Mouse (Mus musculus): ENCODE measurements around the gene Zfp672. TPM values are rescaled to one million over a fixed set of nuclear protein-coding genes. Genes with fewer than 3 reads are reported as not detected.

Gene Zfp672
- polyA plus RNA-seq, 1 experiment from 2014 or later, result 31.6 TPM

DNA sequence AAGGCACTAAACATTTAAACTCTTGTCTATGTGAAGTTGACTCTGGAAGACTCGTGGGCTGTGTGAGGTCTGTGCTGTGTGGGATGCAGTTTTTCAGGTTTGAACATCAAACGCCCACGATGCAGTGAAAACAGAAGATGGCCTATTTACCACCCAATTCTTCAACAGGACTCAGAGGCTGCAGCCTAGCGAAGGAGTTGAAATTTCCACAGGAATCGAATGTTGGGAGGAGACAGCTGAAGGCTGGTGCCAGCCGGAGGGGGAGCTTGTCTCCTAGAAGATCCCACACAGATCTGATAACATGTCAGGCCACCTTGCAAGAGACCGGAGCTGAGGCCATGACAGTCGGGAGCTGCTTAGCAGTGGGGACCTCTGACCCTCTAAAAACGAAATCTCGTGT is 24.3 kb upstream of the Zfp672 start:
- H3K27ac ChIP-seq, result no peak overlapping the region
- H3K27me3 ChIP-seq, result no peaks in the 10 kb centered on the region
- WGBS, result 55% methylated on average over 10 of the region's 10 CpGs
- H3K9me3 ChIP-seq (replicated peaks), result no peaks in the 10 kb centered on the region
- ATAC-seq (replicated peaks; ENCODE audit: insufficient number of reproducible peaks, insufficient read depth, low FRiP score, low read depth), result no peak
- H3K4me1 ChIP-seq (replicated peaks), result no peaks in the 10 kb centered on the region
- no peaks in the 10 kb centered on the region for H3K36me3 ChIP-seq
- H3K4me2 ChIP-seq, result no peak overlapping the region
- no peak overlapping the region for H3K4me3 ChIP-seq
- no peak overlapping the region for H3K9ac ChIP-seq

DNA sequence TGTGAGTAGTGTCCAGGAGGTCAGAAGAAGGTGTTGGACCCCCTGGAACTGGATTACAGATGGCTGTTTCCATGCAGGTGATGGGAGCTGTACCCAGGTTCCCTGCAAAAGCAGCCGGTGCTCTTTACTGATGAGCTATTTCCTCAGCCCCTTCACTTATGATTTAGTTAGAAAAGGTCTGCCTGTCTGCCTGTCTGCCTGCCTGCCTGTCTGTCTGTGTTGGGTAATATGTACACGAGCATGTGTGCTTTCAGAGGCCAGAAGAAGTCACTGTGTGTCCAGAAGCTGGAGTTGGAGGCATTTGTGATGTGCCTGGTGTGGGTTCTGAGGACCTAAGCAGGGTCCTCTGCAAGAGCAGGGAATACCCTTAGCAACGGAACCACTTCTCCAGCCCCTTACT is 23.6 kb upstream of the Zfp672 start:
- Histone ChIP-seq H3K36me3 (no peaks in the 10 kb centered on the region), H3K4me1 (replicated peaks) (no peaks in the 10 kb centered on the region), H3K4me2 (no peak overlapping the region), H3K27ac (no peak overlapping the region), H3K9ac (no peak overlapping the region), H3K27me3 (no peaks in the 10 kb centered on the region), H3K4me3 (no peak overlapping the region), H3K9me3 (replicated peaks) (no peaks in the 10 kb centered on the region)
- WGBS, result 62% methylated on average over 3 of the region's 3 CpGs
- ATAC-seq (replicated peaks; ENCODE audit: insufficient number of reproducible peaks, insufficient read depth, low FRiP score, low read depth), result no peak

GRCm38 (mm10) chr11:58352681-58353548 is 22.8 kb upstream of the Zfp672 start:
- H3K4me1 ChIP-seq (replicated peaks), result no peaks in the 10 kb centered on the region
- H3K9ac ChIP-seq, result no peak overlapping the region
- H3K36me3 ChIP-seq, result no peaks in the 10 kb centered on the region
- ATAC-seq (replicated peaks; ENCODE audit: insufficient number of reproducible peaks, insufficient read depth, low FRiP score, low read depth), result no peak
- WGBS, result 19% methylated on average over 7 of the region's 7 CpGs
- H3K27ac ChIP-seq, result no peak overlapping the region
- no peak overlapping the region for H3K4me2 ChIP-seq
- no peak overlapping the region for H3K4me3 ChIP-seq
- no peaks in the 10 kb centered on the region for H3K9me3 ChIP-seq (replicated peaks)
- no peaks in the 10 kb centered on the region for H3K27me3 ChIP-seq

GRCm38 (mm10) chr11:58351179-58351578 is 21.0 kb upstream of the Zfp672 start:
- H3K27ac ChIP-seq, result no peak overlapping the region
- no peak overlapping the region for H3K4me2 ChIP-seq
- WGBS, result 78% methylated on average over 5 of the region's 5 CpGs
- no peaks in the 10 kb centered on the region for H3K9me3 ChIP-seq (replicated peaks)
- H3K27me3 ChIP-seq, result no peaks in the 10 kb centered on the region
- ATAC-seq (replicated peaks; ENCODE audit: insufficient number of reproducible peaks, insufficient read depth, low FRiP score, low read depth), result no peak
- H3K4me1 ChIP-seq (replicated peaks), result peaks cover 2% of the 10 kb centered on the region; the same call in 1 of the 2 replicates
- no peak overlapping the region for H3K4me3 ChIP-seq
- peaks cover 12% of the 10 kb centered on the region; the same call in 1 of the 2 replicates for H3K36me3 ChIP-seq
- no peak overlapping the region for H3K9ac ChIP-seq

GRCm38 (mm10) chr11:58350628-58351027 is 20.5 kb upstream of the Zfp672 start:
- no peak for ATAC-seq (replicated peaks; ENCODE audit: insufficient number of reproducible peaks, insufficient read depth, low FRiP score, low read depth)
- WGBS, result 78% methylated on average over 4 of the region's 4 CpGs
- Histone ChIP-seq H3K27me3 (no peaks in the 10 kb centered on the region), H3K4me1 (replicated peaks) (peaks cover 2% of the 10 kb centered on the region; the same call in 1 of the 2 replicates), H3K4me3 (no peak overlapping the region), H3K36me3 (peaks cover 17% of the 10 kb centered on the region), H3K9me3 (replicated peaks) (no peaks in the 10 kb centered on the region), H3K9ac (no peak overlapping the region), H3K4me2 (no peak overlapping the region), H3K27ac (no peak overlapping the region)

DNA sequence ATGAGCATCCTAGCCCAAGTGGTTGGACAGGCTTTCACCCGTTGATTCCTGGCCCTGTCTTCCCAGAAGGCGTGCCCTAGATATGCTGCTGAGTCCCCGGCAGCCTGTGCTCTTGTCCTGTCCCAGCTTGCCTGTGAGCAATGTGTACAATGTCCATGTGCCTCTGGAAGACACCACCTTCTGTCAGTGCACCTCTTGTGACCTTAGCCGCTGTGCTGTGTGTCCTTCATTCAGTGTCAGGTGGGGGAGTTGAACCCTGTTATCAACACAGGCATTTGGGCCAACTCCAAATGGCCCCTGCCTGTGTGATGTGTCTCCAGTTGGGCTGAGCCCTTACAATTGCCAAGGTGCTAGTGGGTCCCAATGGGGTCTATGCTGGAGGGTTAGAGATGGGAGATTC is 16.6 kb upstream of the Zfp672 start:
- Histone ChIP-seq H3K9ac (no peak overlapping the region), H3K27me3 (no peaks in the 10 kb centered on the region), H3K27ac (no peak overlapping the region), H3K9me3 (replicated peaks) (no peaks in the 10 kb centered on the region), H3K36me3 (peaks cover 45% of the 10 kb centered on the region), H3K4me2 (no peak overlapping the region), H3K4me3 (no peak overlapping the region), H3K4me1 (replicated peaks) (peaks cover 2% of the 10 kb centered on the region; the same call in 1 of the 2 replicates)
- 69% methylated on average over 4 of the region's 4 CpGs for WGBS
- ATAC-seq (replicated peaks; ENCODE audit: insufficient number of reproducible peaks, insufficient read depth, low FRiP score, low read depth), result no peak

DNA sequence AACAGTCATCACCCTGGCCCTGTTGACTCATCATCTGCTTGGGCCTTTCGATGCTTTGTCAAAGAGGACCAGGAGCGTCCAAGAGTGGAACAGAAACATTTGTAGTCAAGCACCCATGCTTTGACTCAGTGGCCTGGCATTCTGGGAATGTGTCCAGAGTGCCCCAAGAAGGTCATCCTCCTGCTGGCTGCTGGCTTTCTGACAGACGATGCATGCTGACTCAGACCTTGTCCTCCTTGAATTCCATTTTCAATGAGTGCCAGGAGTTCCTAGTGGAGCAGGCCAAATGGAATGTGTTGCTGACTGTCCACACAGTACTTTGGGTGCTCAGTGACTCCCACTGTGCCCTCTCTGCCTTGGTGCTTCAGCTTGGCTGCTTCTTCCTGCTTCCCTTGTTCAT is 4.6 kb upstream of the Zfp672 start:
- 46% methylated on average over 3 of the region's 3 CpGs for WGBS
- Histone ChIP-seq H3K27ac (peak overlapping the region; percentile 69), H3K27me3 (no peaks in the 10 kb centered on the region), H3K9ac (no peak overlapping the region), H3K4me1 (replicated peaks) (peaks cover 29% of the 10 kb centered on the region), H3K4me3 (no peak overlapping the region), H3K4me2 (no peak overlapping the region), H3K36me3 (peaks cover 31% of the 10 kb centered on the region), H3K9me3 (replicated peaks) (no peaks in the 10 kb centered on the region)
- no peak for ATAC-seq (replicated peaks; ENCODE audit: insufficient number of reproducible peaks, insufficient read depth, low FRiP score, low read depth)

DNA sequence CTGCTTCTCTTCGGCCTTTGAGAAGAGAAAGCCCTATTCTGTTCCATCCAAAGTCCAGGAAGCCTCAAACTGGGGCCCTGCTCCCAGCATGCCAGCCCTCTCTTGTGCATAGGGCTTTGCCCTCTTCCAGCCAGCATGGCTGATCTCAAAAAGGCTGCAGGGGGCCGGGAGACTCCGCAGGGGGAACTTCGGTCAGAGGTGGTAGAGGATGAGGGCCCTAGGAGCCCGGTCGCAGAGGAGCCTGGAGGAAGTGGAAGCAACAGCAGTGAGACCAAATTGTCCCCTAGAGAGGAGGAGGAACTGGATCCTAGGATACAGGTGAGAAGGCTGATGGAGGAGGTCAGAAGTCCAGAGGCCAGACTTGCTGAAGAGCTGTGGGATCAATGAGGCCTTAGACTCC is 1.4 kb upstream of the Zfp672 start:
- no peaks in the 10 kb centered on the region for H3K27me3 ChIP-seq

GRCm38 (mm10) chr11:58331149-58331495 is 983 bp upstream of the Zfp672 start:
- ATAC-seq (replicated peaks; ENCODE audit: insufficient number of reproducible peaks, insufficient read depth, low FRiP score, low read depth), result no peak
- H3K36me3 ChIP-seq, result peaks cover 12% of the 10 kb centered on the region
- 10% methylated on average over 10 of the region's 10 CpGs for WGBS

More for the DNA sequence above, 1.4 kb upstream of the Zfp672 start:
- H3K4me2 ChIP-seq, result peak overlapping the region; percentile 78
- H3K9ac ChIP-seq, result peak overlapping the region; percentile 90
- no peaks in the 10 kb centered on the region for H3K9me3 ChIP-seq (replicated peaks)
- H3K36me3 ChIP-seq, result peaks cover 16% of the 10 kb centered on the region
- H3K4me3 ChIP-seq, result peak overlapping the region; percentile 80
- no peak for ATAC-seq (replicated peaks; ENCODE audit: insufficient number of reproducible peaks, insufficient read depth, low FRiP score, low read depth)
- no peak overlapping the region for H3K27ac ChIP-seq
- 85% methylated on average over 6 of the region's 6 CpGs for WGBS
- peaks cover 41% of the 10 kb centered on the region for H3K4me1 ChIP-seq (replicated peaks)

DNA sequence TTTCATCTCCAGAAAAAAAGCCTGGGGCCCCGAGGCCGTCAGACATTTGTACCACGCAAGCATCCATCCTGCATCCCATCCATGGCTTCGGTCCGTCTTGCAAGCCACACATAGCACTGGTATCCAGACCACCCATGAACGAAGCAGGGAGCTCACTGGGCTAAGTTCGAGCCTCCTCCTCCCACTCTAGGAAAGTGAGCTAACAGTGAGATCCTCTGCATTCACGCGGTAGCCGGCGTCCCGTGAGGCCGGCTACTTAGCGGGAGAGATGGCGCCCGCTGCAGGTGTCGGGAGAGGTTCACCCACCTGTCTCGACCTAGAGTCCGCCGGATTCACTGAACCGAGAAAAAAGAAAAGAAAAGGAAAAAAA is 248 bp downstream of the Zfp672 start:
- Histone ChIP-seq H3K4me1 (replicated peaks) (peaks cover 39% of the 10 kb centered on the region), H3K36me3 (peaks cover 8% of the 10 kb centered on the region), H3K27me3 (no peaks in the 10 kb centered on the region), H3K9me3 (replicated peaks) (no peaks in the 10 kb centered on the region), H3K27ac (peak overlapping the region; percentile 65), H3K9ac (peak overlapping the region; percentile 83), H3K4me2 (peak overlapping the region; percentile 85), H3K4me3 (peak overlapping the region; percentile 80)
- WGBS, result under 1% methylated on average over 21 of the region's 21 CpGs
- peak; percentile 14 for ATAC-seq (replicated peaks; ENCODE audit: insufficient number of reproducible peaks, insufficient read depth, low FRiP score, low read depth)

More at GRCm38 (mm10) chr11:58331149-58331495, 983 bp upstream of the Zfp672 start:
- Histone ChIP-seq H3K27ac (peak overlapping the region; percentile 83), H3K27me3 (no peaks in the 10 kb centered on the region), H3K4me3 (peak overlapping the region; percentile 80), H3K9me3 (replicated peaks) (no peaks in the 10 kb centered on the region), H3K9ac (peak overlapping the region; percentile 90), H3K4me2 (peak overlapping the region; percentile 78), H3K4me1 (replicated peaks) (peaks cover 41% of the 10 kb centered on the region)

DNA sequence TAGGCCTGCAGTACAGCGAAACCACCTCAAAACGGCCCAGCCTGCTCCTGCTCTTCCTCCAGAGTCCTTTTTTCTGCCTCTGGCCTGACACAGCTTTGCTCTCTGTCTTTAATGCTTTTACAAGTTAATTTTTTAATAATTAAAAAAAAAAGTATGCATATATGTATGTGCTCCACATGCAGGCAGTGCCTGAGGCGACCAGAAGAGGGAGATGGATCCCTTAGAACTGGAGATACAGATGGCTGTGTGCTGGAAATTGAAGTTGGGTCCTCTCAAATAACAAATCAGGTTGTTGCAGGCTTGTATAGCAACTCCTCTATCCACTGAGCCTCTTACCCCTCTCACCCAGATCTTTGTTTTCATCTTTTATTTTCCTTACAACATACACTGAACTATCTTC is 3.4 kb downstream of the Zfp672 start:
- 96% methylated on average over 3 of the region's 3 CpGs for WGBS
- Histone ChIP-seq H3K9me3 (replicated peaks) (no peaks in the 10 kb centered on the region), H3K27me3 (no peaks in the 10 kb centered on the region), H3K27ac (no peak overlapping the region), H3K9ac (no peak overlapping the region), H3K4me1 (replicated peaks) (peaks cover 35% of the 10 kb centered on the region), H3K4me3 (no peak overlapping the region), H3K36me3 (peaks cover 8% of the 10 kb centered on the region), H3K4me2 (no peak overlapping the region)
- ATAC-seq (replicated peaks; ENCODE audit: insufficient number of reproducible peaks, insufficient read depth, low FRiP score, low read depth), result no peak
